Mouse (Mus musculus) stomach, postnatal 0 days (tissue): Measurements from ENCODE around the gene Kalrn. TPM values are rescaled to one million over a fixed set of nuclear protein-coding genes. Genes with fewer than 3 reads are reported as not detected.

ENCODE experiments used
- ATAC-seq: fragments of 200-750 bp; cut with Nextera tagmentation; 2 replicates; pipeline ENCODE4 v1.8.0; 2017; ENCODE audit not compliant: low FRiP score, low TSS enrichment
- DNase-seq: peaks from one replicate; pipeline ENCODE4 v3.0.0-alpha.2; 2016; ENCODE audit warnings: low spot score
- H3K27ac ChIP-seq: fragments of 300-500 bp; sonication (generic); replicated peaks from 2 replicates; pipeline ENCODE4 v1.5.1; 2014; ENCODE audit warnings: mild to moderate bottlenecking, control low read depth
- H3K27me3 ChIP-seq: fragments of 300-500 bp; sonication (generic); 2 replicates; pipeline ENCODE4 v1.6.1; 2014; ENCODE audit warnings: low read length; ENCODE audit not compliant: control insufficient read depth, insufficient read depth
- H3K36me3 ChIP-seq: fragments of 300-500 bp; sonication (generic); 2 replicates; pipeline ENCODE4 v1.6.1; 2014; ENCODE audit warnings: low read length, mixed read lengths; ENCODE audit not compliant: control insufficient read depth, insufficient read depth
- H3K4me1 ChIP-seq: fragments of 300-500 bp; sonication (generic); replicated peaks from 2 replicates; pipeline ENCODE4 v1.6.1; 2014; ENCODE audit warnings: antibody characterized with exemption; ENCODE audit not compliant: control insufficient read depth, insufficient read depth
- H3K4me2 ChIP-seq: fragments of 300-500 bp; sonication (generic); replicated peaks from 2 replicates; pipeline ENCODE4 v1.6.1; 2014; ENCODE audit warnings: low read depth, mild to moderate bottlenecking, control low read depth, moderate library complexity
- H3K4me3 ChIP-seq: fragments of 300-500 bp; sonication (generic); 2 replicates; pipeline ENCODE4 v1.5.1; 2014; ENCODE audit warnings: low read depth, low read length, control low read depth
- H3K9ac ChIP-seq: fragments of 300-500 bp; sonication (generic); 2 replicates; pipeline ENCODE4 v1.6.1; 2014; ENCODE audit warnings: mild to moderate bottlenecking, low read length, control low read depth, mixed read lengths
- H3K9me3 ChIP-seq: fragments of 300-500 bp; sonication (generic); 2 replicates; pipeline ENCODE4 v1.6.1; 2016; ENCODE audit warnings: low read length; ENCODE audit not compliant: control insufficient read depth
- CTCF ChIP-seq: IDR thresholded peaks from 2 replicates; pipeline ENCODE4 v1.5.1; 2016; ENCODE audit warnings: antibody characterized with exemption, low read depth, mild to moderate bottlenecking, moderate library complexity
- EP300 ChIP-seq: optimal IDR thresholded peaks from 2 replicates; pipeline ENCODE3; 2016; ENCODE audit warnings: antibody characterized with exemption
- WGBS: fragments of 180-500 bp; shearing (Covaris S2); extraction: QIAGEN DNeasy Blood & Tissue Kit; methylation state at CpG from one replicate; pipeline ENCODE4 v1.1.7; 2014; 5-methylcytosine and 5-hydroxymethylcytosine counted together
- polyA plus RNA-seq: library from polyadenylated mRNA; unstranded; fragments of >200 nt; fragmentation: Nextera tagmentation; extraction: Ambion mirVana; gene quantifications from 2 replicates; pipeline ENCODE4 v1.2.1, GENCODE M21; 2015

Gene Kalrn
- polyA plus RNA-seq, 1 experiment from 2014 or later = 14.4 TPM

GRCm38 (mm10) chr16:34279654-34280383 is 293.5 kb downstream of the Kalrn start:
- Histone ChIP-seq H3K27ac (no peak overlapping the region), H3K27me3 (no peaks in the 10 kb centered on the region), H3K4me2 (no peak overlapping the region), H3K9me3 (no peaks in the 10 kb centered on the region), H3K4me1 (no peaks in the 10 kb centered on the region), H3K36me3 (no peaks in the 10 kb centered on the region), H3K9ac (no peak overlapping the region), H3K4me3 (no peak overlapping the region)
- WGBS = 52% methylated on average over 7 of the region's 7 CpGs
- TF ChIP-seq EP300 = no peak
- TF ChIP-seq CTCF = no peak
- ATAC-seq (no peak), DNase-seq (no peak)

- no peak overlapping the region for H3K4me3 ChIP-seq
- no peak overlapping the region for H3K9ac ChIP-seq
- WGBS = 65% methylated on average over 4 of the region's 4 CpGs
- TF ChIP-seq CTCF (no peak), EP300 (no peak)
- no peak overlapping the region for H3K27ac ChIP-seq
- no peaks in the 10 kb centered on the region for H3K27me3 ChIP-seq
- 0 out of 2 replicates have a peak, but pooled peaks cover 3% of the 10 kb centered on the region for H3K4me1 ChIP-seq
- H3K4me2 ChIP-seq = no peak overlapping the region
- ATAC-seq (no peak), DNase-seq (no peak)
- no peaks in the 10 kb centered on the region for H3K36me3 ChIP-seq
- H3K9me3 ChIP-seq = no peaks in the 10 kb centered on the region
These were observed 295.0 kb downstream of the Kalrn start for GRCm38 (mm10) chr16:34278249-34278790.

- DNase-seq (peak; percentile 83), ATAC-seq (peak; percentile 92)
- Histone ChIP-seq H3K27ac (no peak overlapping the region), H3K36me3 (no peaks in the 10 kb centered on the region), H3K4me2 (no peak overlapping the region), H3K9me3 (no peaks in the 10 kb centered on the region), H3K4me1 (0 out of 2 replicates have a peak, but pooled peaks cover 3% of the 10 kb centered on the region), H3K9ac (no peak overlapping the region), H3K27me3 (no peaks in the 10 kb centered on the region), H3K4me3 (no peak overlapping the region)
- TF ChIP-seq CTCF (peak; percentile 82), EP300 (no peak)
These were observed 298.7 kb downstream of the Kalrn start for GRCm38 (mm10) chr16:34274607-34275006.

GRCm38 (mm10) chr16:34271476-34271875 is 301.9 kb downstream of the Kalrn start:
- TF ChIP-seq EP300 (no peak), CTCF (no peak)
- ATAC-seq = no peak
- Histone ChIP-seq H3K9ac (no peak overlapping the region), H3K27me3 (no peaks in the 10 kb centered on the region), H3K27ac (no peak overlapping the region), H3K9me3 (no peaks in the 10 kb centered on the region), H3K4me1 (0 out of 2 replicates have a peak, but pooled peaks cover 3% of the 10 kb centered on the region), H3K36me3 (no peaks in the 10 kb centered on the region), H3K4me3 (no peak overlapping the region), H3K4me2 (no peak overlapping the region)
- WGBS = 92% methylated on average over 5 of the region's 5 CpGs
- no peak for DNase-seq

- Histone ChIP-seq H3K4me1 (0 out of 2 replicates have a peak, but pooled peaks cover 3% of the 10 kb centered on the region), H3K27me3 (no peaks in the 10 kb centered on the region), H3K36me3 (no peaks in the 10 kb centered on the region), H3K4me3 (no peak overlapping the region), H3K9ac (no peak overlapping the region), H3K4me2 (no peak overlapping the region), H3K9me3 (no peaks in the 10 kb centered on the region), H3K27ac (no peak overlapping the region)
- peak; percentile 54 for DNase-seq
- TF ChIP-seq EP300 = no peak
- TF ChIP-seq CTCF = no peak
- peak; percentile 87 for ATAC-seq
- 52% methylated on average over 2 of the region's 2 CpGs for WGBS
These were observed 302.7 kb downstream of the Kalrn start for GRCm38 (mm10) chr16:34270681-34271080.

GRCm38 (mm10) chr16:34269642-34270041 is 303.7 kb downstream of the Kalrn start:
- ATAC-seq = no peak
- no peak overlapping the region for H3K4me2 ChIP-seq
- no peak overlapping the region for H3K9ac ChIP-seq
- 65% methylated on average over 8 of the region's 8 CpGs for WGBS
- no peaks in the 10 kb centered on the region for H3K9me3 ChIP-seq
- H3K36me3 ChIP-seq = no peaks in the 10 kb centered on the region
- no peaks in the 10 kb centered on the region for H3K27me3 ChIP-seq
- H3K27ac ChIP-seq = no peak overlapping the region
- no peak for DNase-seq
- 0 out of 2 replicates have a peak, but pooled peaks cover 3% of the 10 kb centered on the region for H3K4me1 ChIP-seq
- TF ChIP-seq EP300 = no peak
- no peak for TF ChIP-seq CTCF
- no peak overlapping the region for H3K4me3 ChIP-seq
